Mouse (Mus musculus) embryonic fibroblast, embryonic 13.5 days (primary cell): ENCODE results near the gene Enkur.

ENCODE experiments used
- CTCF ChIP-seq: IDR thresholded peaks from 2 replicates; pipeline ENCODE4 v1.5.1; 2011; ENCODE audit warnings: mild to moderate bottlenecking, control low read depth, low read length, moderate library complexity, borderline replicate concordance; ENCODE audit not compliant: insufficient read depth
- POLR2A ChIP-seq: IDR thresholded peaks from 2 replicates; pipeline ENCODE4 v1.6.1; 2011; ENCODE audit warnings: low read depth, mild to moderate bottlenecking, control low read depth, low read length, moderate library complexity

DNA sequence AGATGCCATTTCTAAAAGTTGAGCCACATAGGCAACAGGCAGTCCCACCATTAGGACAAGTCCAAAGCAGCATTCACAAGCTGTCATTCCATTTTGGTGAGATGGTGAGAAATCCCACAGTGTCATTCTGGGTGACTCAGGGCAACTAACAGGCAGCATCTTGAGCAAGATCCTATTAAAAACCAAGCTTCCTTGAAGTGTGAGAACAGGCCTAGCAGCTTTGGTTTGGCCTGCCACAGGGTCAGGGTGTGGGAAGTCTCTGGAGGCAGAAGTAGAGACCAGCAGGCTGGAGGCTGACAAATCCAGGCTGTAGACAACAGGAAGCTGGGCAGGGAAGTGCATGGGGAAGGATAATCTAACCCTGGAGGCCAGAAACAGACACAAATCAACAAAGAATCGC, 22.4 kb downstream of the Enkur start:
- TF ChIP-seq CTCF (no peak), POLR2A (no peak)
